Mouse (Mus musculus) spleen, postnatal 10 days (tissue): ENCODE data around the gene Hsf2bp.

Experiments
- DNase-seq, 2 experiments: peaks; one replicate each; pipeline ENCODE4 v3.0.0; 2021 to 2022; ENCODE audit warnings: low spot score in 2 of 2

Gene Hsf2bp

GRCm38 (mm10) chr17:31938539-31939260 lies 97.4 kb downstream of the Hsf2bp start:
- DNase-seq = no peak

GRCm38 (mm10) chr17:31937141-31937554 lies 99.0 kb downstream of the Hsf2bp start:
- peak in 1 of 2 experiments; percentile 31 for DNase-seq

- DNase-seq = no peak
These were observed 100.3 kb downstream of the Hsf2bp start for GRCm38 (mm10) chr17:31935841-31936240.

GRCm38 (mm10) chr17:31935091-31935830 lies 100.9 kb downstream of the Hsf2bp start:
- no peak for DNase-seq

GRCm38 (mm10) chr17:31933956-31934355 lies 102.2 kb downstream of the Hsf2bp start:
- DNase-seq = no peak

GRCm38 (mm10) chr17:31931499-31931898 lies 104.7 kb downstream of the Hsf2bp start:
- DNase-seq = no peak

GRCm38 (mm10) chr17:31929844-31930715 lies 106.1 kb downstream of the Hsf2bp start:
- no peak for DNase-seq

GRCm38 (mm10) chr17:31929032-31929431 lies 107.1 kb downstream of the Hsf2bp start:
- no peak for DNase-seq

GRCm38 (mm10) chr17:31927895-31928626 lies 108.1 kb downstream of the Hsf2bp start:
- DNase-seq = no peak

GRCm38 (mm10) chr17:31924229-31924628 lies 111.9 kb downstream of the Hsf2bp start:
- no peak for DNase-seq

GRCm38 (mm10) chr17:31923310-31923970 lies 112.7 kb downstream of the Hsf2bp start:
- no peak for DNase-seq

- DNase-seq = no peak
These were observed 115.5 kb downstream of the Hsf2bp start for GRCm38 (mm10) chr17:31920589-31921190.

- no peak for DNase-seq
These were observed 116.5 kb downstream of the Hsf2bp start for GRCm38 (mm10) chr17:31919599-31919998.

- no peak for DNase-seq
These were observed 117.8 kb downstream of the Hsf2bp start for GRCm38 (mm10) chr17:31918374-31918773.

- no peak for DNase-seq
These were observed 119.7 kb downstream of the Hsf2bp start for GRCm38 (mm10) chr17:31916461-31916775.

- DNase-seq = no peak
These were observed 120.2 kb downstream of the Hsf2bp start for GRCm38 (mm10) chr17:31915756-31916460.

GRCm38 (mm10) chr17:31914323-31914722 lies 121.8 kb downstream of the Hsf2bp start:
- DNase-seq = no peak

- no peak for DNase-seq
These were observed 123.1 kb downstream of the Hsf2bp start for GRCm38 (mm10) chr17:31912881-31913662.

GRCm38 (mm10) chr17:31912387-31912786 lies 123.8 kb downstream of the Hsf2bp start:
- no peak for DNase-seq
